Mouse (Mus musculus) frontal cortex, adult (tissue): ENCODE results near the gene Adamts17.
A peak's percentile ranks its signal among the peaks of the same experiment; 100 is the strongest.

Experiments
- ATAC-seq: cut with Nextera tagmentation; 2 replicates; pipeline ENCODE4 v1.9.2; 2017; ENCODE audit warnings: mild to moderate bottlenecking, moderate library complexity, mixed read lengths; ENCODE audit not compliant: low TSS enrichment

Adamts17 gene

DNA sequence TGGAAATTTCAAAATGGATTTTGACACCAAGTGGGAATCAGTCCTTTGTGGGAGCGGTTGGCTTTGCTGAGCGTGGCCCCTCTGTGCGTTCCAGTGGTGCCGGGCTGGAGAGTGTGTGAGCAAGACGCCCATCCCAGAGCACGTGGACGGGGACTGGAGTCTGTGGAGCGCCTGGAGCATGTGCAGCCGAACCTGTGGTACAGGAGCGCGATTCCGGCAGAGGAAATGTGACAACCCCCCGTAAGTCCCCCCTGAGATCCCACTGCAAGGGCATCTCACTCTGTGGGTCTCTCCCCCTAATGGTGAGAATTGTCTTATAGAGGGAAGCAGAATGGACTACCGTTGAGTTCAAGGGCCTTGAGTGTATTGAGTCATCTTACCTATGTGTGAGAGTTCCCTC lies 189.9 kb downstream of the Adamts17 start:
- ATAC-seq: no peak

DNA sequence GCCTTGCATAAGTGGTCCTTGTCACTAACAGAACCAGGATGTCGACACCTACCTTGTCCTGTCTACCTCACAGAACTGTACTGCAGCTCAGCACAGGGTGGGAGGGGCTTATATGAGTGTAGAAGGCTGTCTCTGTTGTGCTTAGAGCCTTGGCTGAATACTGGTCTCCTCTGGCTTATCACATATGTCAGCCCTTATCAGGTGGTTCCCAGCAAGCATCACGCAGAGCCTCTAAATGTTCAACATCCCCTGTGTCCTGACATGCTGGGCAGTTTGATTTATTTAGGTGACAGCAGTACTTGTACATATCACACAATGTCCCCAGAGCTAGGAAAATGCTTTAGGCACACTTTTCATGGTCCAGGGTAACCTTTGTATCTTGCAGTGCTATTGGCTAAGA lies 191.7 kb downstream of the Adamts17 start:
- ATAC-seq: no peak

DNA sequence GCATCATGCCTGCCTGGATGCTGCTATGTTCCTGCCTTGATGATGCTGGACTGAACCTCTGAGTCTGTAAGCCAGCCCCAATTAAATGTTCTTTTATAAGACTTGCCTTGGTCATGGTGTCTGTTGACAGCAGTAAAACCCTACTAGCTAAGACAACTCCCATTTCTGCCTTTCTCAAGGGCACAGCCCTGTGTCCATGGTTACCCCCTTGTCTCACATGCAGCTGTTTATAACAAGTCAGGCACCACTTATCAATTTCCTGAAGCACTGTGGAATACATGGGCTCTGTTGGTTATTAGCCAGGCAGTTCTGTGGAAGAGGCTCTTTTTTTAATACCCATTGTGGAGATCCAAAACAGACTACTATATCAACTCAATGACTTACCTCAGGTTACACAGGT lies 193.1 kb downstream of the Adamts17 start:
- ATAC-seq: no peak

DNA sequence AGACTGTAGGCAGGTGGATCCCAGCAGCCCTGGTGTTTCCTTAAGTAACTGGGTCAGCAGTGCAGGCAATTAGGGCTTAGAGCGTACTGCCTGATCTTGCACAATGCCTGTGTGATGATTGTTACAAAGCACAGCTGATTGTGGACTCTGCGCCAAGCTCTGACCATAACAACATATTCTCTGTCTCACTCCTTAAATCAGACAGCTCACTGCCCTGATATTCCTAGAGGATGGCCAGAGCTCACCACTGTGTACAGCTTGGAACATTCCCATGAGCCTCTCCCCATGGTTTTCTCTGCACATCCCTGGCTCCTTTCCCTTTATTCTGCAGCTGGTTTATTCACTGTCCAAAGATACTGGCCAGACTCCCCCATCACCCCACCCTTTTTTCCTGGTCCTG lies 194.8 kb downstream of the Adamts17 start:
- ATAC-seq: peak; percentile 44; the same call in 1 of the 2 replicates

DNA sequence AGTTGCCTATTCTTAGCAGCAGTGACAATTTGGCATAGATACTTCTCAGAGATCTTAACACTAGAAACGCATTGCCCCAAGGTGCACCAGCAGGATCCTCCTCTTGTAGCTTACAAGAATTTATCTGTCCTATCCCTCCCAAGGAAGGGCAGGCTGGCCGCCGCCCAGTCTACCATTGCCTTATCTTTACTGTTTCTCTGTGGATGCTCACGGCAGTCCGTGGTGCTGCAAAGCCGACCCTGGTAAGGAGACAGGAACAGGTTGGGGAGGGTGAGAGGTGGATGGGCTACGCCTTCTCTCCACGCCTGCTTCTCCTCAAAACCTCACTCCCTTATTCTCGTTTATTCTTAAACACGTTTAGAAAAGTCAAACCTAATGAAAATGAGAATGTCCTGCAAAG lies 195.7 kb downstream of the Adamts17 start:
- ATAC-seq: no peak

DNA sequence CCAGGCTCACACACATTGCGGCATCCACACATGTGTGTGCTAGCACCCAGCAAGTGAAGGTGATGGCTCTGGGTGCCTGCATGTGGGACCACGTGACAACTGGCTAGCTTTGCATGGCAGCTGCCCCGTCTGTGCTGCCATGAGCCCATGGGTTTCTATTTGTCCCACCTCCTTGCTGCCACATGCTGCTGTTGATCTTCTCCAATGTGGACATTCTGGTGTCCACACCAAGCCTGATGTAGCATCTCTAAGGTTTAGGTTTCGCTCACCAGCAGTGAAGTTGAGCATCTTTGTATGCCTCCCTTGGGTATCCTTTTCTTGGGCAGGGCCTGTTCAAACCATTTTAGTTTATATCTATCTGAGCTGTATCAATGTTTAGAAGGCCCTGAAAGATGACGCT lies 196.1 kb downstream of the Adamts17 start:
- no peak for ATAC-seq

DNA sequence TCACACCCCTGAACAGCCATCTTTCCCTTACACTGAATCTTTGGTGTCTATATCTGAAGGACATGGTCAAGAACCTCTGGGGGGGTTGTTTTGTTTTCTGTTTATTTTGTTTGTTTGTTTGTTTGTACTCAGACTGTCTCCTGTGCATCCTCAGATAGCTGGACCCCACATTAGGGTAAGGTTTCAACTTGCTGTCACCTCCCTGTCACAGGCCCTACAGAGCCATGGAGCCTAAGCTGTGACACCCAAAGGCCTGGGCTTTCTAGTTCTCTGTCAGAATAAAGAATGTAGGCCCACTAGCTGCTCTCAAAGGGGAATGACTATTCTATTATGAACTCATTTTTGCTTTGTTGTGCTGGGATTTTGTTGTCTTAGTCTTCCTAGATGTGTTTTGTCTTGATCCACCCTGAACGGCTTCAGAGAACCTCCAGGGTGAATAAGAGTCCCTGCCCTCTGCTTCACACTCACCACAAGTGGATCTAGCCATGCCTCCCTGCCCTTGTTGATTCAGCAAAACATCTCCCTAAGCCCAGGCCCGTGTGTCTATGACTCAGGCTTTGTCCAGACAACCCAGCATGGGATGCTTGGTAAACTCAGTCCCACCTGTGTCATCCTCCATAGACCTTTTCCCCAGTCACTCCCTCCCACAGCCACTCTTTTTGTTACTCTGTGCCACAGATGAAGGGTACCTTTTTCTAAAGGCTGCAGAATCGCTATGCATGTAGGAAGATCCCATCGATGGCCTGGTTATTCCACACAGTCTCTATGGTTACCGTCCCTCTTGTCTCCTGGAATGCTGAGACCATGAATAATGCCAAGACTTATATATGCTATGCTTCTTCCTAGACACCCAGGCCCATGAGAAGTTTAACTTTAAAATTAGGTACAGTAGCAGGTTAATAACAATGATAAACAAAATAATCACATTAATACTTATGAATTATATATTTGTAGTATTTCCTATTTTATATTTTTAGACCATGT lies 197.3 kb downstream of the Adamts17 start:
- ATAC-seq: peak; percentile 47; the same call in 1 of the 2 replicates

DNA sequence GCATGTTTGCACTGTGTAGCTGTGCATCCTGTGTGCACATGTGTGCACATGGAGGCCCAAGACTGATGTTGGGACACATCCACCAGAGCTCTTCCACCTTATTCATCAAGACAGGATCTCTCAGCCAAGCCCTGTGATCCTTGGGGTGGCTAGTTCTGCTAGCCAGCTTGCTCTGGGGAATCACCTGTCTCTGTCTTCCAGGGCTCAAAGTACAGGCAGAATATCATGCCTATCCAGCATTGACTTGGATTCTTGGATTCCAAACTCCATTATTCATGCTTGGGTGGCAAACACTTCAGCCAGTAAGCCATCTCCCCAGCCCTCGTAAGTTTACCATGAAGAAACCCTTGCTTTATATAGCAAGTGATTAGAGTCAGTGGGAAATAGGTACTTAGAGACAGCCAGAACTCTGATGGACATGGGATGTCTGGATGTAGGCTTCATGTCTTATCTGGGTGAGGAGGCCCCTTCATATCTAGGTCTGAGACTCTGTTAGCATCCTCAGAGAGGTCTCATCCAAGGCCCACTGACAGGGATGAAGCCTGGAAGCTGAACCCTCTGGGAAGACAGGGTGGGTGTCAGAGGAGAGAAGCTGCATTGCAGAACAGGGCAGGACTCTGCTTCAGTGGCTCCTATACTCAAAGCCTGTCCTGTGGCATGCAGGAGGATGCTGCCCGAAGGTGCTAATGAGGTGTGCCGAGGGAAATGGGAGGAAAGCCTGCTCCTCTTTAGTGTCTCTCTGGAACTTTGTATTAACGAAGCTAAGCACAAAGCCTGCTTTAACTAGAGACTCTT lies 198.4 kb downstream of the Adamts17 start:
- ATAC-seq: no peak

DNA sequence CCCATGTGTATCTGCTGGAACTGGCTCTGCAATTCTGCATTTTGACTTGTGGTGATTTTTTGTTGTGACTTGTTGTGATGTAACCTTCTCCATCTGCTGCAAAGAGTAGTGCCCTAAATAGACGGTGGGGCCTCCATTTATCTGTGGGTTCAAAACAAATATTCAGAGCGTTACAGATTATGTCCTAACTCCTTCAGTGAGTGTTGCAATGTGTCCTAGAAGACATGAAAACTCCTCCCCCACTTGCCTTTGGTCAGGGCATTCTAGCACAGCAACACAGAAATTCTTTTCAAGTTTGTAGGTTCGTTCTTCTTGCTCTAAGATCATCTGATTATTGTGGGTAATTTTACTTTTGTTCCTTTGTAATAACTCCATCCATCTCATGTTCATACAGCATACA lies 199.6 kb downstream of the Adamts17 start:
- ATAC-seq: no peak

DNA sequence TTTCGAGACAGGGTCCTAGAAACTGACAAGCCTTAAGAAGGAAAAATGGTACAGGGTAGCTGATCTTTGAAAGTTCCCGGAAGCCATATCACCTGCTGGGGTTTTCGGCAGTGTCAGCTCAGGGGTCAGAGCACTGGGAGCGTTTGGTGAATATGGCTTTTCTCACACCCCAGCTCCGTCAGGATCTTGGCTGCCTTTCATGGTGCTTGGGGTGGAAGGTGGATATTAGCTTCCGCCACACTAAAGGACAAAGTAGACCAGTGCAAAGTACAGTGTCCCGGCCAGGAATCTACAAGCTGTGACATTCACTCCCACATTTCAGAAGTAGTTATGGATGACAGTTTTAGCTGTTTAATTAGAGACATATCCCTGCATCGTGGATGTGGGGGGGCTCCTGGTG lies 200.3 kb downstream of the Adamts17 start:
- no peak for ATAC-seq

DNA sequence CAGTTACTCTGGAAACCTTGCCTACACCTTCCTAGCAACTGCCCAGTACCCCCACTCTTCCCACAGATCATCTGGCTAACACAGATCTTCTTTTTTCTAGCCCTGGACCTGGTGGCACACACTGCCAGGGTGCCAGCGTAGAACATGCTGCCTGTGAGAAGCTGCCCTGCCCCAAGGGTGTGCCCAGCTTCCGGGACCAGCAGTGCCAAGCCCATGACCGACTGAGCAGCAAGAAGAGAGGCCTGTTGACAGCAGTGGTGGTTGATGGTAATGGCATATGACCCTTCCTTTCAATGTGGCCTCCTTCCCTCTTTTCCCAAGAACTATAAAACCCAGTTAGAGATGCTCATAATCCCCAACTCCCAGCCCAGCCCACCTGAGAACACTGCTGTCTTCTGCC lies 202.2 kb downstream of the Adamts17 start:
- no peak for ATAC-seq

DNA sequence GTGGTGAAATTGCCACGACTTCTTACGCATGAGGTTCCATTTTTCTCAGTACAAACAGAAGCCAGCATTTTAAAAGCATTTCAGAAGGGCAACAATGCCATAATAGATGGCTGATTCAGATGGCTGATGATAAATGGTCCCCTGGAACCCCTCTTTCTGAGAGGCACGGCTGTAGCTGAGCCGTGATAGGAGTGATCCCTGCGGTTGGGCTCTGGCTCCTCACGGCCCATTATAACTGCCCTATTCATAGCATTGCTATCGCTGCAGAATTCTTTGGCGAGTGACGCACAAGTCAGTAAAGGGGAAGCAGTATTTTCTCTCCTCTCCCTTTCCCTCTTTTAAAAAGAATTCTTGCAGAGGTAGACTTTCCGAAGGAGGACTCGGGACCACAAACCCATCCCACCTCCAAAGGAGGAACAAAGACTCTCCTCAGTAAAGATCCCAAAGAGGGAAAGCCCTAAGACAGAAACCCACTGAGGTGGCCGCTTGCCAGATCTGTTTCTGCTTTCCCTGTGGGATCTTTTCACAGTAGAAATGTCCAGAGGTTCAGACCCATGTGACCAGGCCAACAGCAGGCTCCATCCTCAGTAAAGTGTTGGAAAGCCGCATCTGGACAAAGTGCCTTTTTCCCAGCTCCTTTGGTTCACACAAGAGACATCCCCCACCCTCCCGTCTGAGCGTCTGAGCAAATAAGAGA lies 204.7 kb downstream of the Adamts17 start:
- peak; percentile 47 for ATAC-seq

DNA sequence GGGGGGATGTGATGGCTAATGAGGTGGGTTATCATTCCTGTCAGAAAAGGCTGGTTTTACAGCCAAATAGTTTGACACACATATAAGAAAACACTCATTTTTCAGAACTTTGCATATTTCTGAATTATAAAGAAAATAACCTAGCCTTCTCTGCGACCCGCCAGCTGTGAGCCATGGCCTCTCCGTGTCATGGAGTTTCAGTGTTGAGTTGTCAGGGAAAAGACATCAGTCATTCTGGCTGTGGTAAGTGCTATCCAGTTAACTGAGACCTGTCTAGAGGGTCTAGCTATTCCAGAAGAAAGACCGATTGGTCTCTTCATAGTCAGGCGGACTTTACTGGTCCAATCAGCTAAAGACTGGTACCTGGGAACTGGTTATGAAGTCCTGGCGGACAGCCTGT lies 205.7 kb downstream of the Adamts17 start:
- no peak for ATAC-seq

DNA sequence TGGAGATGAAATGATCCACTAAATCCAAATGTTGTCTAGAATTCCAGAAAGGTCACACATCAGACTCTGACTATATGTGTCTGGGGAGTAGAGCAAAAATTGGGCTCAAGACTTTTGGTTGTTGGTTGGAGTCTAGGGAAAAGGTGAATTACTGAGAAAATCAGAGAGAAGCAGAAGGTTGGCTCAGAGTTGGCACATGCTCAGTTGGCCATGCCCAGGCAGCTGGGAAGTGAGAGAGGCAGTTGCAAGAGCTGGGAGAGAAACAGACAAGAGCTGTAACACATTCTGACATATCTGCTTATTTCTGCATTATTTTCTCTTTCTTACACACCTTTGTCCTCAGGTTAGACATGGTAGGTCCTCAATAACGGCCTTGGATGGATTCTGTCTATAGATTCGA lies 209.7 kb downstream of the Adamts17 start:
- ATAC-seq: no peak

DNA sequence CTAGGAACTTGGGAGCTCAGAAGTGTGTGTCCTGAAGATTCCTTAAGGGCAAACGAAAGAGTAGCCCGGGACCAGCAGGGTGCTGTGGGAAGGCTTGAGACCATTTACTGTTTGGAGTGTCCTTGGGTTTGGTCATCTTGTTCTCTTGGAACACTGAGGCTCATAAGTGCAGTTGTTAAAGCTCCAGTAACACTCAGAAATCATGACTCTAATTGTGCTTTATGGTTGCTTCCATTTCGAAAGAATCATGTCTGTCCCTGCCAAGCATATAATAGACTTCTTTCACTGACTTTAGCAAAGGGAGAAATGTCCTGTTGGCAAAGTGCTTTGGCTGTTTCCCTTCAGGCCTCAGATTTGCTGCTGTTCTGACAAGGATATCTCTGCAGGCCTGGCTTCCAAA lies 210.9 kb downstream of the Adamts17 start:
- ATAC-seq: no peak

DNA sequence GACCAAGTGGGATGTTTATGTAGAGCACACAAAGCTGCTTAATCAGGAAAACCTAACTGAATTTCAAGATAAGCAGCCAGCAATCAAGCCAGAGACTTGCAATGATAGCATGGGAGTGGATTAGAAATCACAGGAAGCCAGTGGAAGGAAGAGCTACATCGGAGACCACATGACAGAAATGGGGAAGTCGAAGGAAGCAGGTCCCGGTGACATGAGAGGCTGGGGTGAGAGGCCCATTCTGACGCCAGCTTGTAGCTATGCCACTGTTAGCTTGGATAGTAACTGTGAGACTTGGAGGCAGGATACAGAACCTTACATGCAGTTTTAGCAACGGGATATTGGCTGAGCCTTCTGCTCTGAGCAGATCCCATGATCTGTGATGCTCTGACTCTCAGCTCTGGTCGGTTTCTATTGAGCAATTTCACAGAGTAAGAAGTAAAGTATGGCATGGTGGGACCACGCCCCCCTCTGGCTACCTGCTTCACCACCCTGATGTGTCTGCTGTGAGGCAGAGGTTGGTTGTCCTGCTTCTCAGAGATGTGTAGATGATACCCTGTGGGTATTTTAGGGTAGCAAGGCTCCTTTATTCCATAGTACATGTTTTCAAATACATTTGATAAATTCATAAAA lies 211.7 kb downstream of the Adamts17 start:
- ATAC-seq: no peak

DNA sequence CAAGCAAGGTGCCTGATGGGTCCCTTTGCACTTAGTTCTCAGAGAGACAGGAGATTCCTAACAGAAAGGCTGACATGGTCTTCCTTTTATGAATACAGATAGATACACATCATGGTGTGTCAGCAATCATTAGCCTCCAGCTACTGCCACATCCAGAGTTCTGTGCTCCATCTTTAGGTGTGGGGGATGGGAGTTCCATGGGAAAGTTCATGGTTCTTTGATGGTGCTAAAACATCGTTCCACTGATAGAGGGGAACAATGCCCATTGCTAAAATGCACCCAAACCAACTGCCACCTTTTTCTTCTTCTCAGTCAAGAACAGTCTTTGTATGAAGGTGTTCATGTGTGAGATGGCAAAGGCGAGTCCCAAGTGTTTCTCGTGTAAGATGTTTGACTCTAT lies 215.3 kb downstream of the Adamts17 start:
- no peak for ATAC-seq

DNA sequence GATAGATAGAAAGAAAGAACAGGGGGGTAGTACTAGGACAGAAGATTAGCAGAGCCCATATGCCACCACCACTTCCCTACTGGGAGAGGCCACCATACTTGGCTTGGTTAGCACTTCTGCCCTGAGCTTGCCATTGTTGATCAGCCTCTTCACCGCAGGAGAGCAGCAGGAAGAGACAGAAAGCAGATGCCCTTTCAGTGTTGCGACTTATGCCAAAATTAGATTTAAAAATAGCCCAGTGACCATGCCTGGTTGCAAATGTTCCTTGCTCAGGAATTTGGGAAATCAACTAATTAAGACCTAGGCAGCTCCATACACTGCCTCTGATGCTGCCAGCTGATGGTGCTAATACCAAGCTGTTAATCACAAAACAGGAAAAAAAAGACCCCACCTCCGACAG lies 216.0 kb downstream of the Adamts17 start:
- ATAC-seq: no peak

DNA sequence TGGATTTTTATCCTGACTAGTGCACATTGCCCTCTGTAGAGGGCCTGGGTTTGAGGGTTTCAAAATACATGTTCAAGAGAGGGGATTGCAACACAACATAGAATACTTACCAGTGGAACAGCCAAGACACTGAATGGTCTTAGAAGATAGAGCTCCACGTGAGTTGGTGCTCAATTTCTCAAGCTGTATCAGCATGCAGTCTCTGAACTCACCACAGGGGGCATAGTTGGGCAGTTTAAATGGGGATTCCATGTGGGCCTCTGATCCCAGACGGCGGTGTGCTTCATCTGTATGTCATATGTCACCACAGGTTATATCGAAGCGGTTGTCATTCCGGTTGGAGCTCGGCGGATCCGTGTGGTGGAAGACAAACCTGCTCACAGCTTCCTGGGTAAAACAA lies 222.2 kb downstream of the Adamts17 start:
- ATAC-seq: no peak

DNA sequence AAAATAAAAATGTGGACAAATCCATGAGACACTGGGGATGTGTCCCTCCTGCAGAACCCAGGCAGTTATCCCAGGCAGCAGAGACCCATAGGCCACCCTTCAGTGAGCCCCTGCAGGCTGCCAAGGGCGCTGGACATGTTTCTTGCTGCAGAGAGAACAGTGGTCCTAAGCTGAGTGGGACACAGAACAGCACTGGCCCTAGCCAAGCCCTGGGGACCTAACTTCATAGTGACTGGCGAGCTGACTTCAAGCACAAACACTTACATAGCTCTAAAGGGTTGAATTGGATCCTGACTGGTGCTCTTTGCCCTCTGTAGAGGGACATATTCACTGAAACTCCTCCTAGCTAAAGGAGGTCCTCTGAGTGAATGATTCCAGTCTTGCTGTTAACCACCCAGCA lies 223.0 kb downstream of the Adamts17 start:
- no peak for ATAC-seq

DNA sequence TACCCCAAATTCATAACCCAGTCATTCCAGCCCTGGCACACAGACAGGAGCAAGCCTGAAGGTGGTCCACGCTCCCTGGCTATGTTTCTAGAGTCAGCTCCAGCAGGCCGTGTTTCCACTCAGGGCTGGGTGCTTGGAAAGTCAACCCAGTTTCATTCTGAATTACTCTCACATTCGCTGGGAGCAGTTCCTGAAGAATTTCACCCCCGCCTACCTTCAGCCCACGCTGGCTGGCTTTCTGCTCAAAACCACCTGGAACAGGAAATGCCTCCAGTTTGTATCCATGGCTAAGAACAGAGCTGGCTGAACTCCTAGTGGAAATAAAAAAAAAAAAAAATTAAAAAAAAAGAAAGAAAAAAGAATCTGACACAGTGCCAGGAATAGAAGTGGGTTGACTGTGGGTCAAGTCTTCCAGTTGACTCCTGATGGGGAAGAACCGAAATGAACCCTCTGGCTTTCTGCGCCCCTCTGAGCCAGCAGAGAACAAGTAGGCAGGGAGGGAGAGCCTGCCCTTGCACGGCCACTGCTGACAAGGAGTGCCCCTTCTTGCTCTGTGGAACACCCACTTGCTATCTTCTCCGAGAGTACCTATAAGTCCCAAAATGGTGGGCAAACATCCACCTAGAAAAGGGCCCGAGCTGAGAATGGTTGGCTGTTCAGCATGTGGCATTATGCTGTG lies 225.2 kb downstream of the Adamts17 start:
- peak; percentile 95 for ATAC-seq
